Mouse (Mus musculus): Measurements from ENCODE around the gene Hoxb6. TPM values are rescaled to one million over a fixed set of nuclear protein-coding genes. Genes with fewer than 3 reads are reported as not detected.
A peak's percentile ranks its signal among the peaks of the same experiment; 100 is the strongest.

The Hoxb6 gene
- polyA plus RNA-seq, 1 experiment: 4.4 TPM

- Histone ChIP-seq H3K27ac (ENCODE audit: control insufficient read depth, insufficient read depth, low read depth, low read length, poor library complexity) (no peak overlapping the region), H3K4me3 (replicated peaks; ENCODE audit: control insufficient read depth, low read depth, low read length) (no peak overlapping the region), H3K4me1 (ENCODE audit: control insufficient read depth, insufficient read depth, low read length) (no peaks in the 10 kb centered on the region)
- TF ChIP-seq POLR2A (IDR thresholded peaks at IDR 0.05; ENCODE audit: borderline replicate concordance, control insufficient read depth, low read depth, low read length) (no peak), CTCF (IDR thresholded peaks at IDR 0.05; ENCODE audit: control insufficient read depth, insufficient read depth, low read length) (no peak)
- WGBS: 76% methylated on average over 6 of the region's 6 CpGs
These were observed 13.4 kb downstream of the Hoxb6 start for GRCm38 (mm10) chr11:96305505-96306182.

- H3K4me3 ChIP-seq (replicated peaks; ENCODE audit: control insufficient read depth, low read depth, low read length): no peak overlapping the region
- TF ChIP-seq CTCF (IDR thresholded peaks at IDR 0.05; ENCODE audit: control insufficient read depth, insufficient read depth, low read length) (no peak), POLR2A (IDR thresholded peaks at IDR 0.05; ENCODE audit: borderline replicate concordance, control insufficient read depth, low read depth, low read length) (no peak)
- 60% methylated on average over 7 of the region's 7 CpGs for WGBS
- H3K4me1 ChIP-seq (ENCODE audit: control insufficient read depth, insufficient read depth, low read length): no peaks in the 10 kb centered on the region
- no peak overlapping the region for H3K27ac ChIP-seq (ENCODE audit: control insufficient read depth, insufficient read depth, low read depth, low read length, poor library complexity)
These were observed 14.1 kb downstream of the Hoxb6 start for GRCm38 (mm10) chr11:96306183-96306907.

DNA sequence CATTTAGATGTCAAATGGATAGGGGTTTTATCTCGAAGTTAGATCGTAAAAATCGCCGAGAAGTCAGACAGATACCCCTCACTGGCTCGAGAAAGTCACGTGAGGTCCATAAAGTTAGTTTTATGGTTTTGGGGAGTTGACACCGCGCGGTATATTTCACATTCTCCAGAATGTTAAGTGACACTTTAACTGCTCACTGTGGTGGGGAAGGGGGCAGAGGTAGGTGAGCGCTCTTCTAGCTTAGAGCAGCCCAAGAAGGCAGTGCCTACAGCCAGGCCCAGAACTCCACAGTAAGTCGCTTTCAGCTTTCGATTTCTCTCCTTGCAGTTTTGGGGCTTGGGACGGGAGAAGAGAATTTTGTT is 14.6 kb downstream of the Hoxb6 start:
- Histone ChIP-seq H3K4me1 (ENCODE audit: control insufficient read depth, insufficient read depth, low read length) (no peaks in the 10 kb centered on the region), H3K4me3 (replicated peaks; ENCODE audit: control insufficient read depth, low read depth, low read length) (no peak overlapping the region), H3K27ac (ENCODE audit: control insufficient read depth, insufficient read depth, low read depth, low read length, poor library complexity) (no peak overlapping the region)
- 27% methylated on average over 13 of the region's 13 CpGs for WGBS
- TF ChIP-seq POLR2A (IDR thresholded peaks at IDR 0.05; ENCODE audit: borderline replicate concordance, control insufficient read depth, low read depth, low read length) (no peak), CTCF (IDR thresholded peaks at IDR 0.05; ENCODE audit: control insufficient read depth, insufficient read depth, low read length) (no peak)

DNA sequence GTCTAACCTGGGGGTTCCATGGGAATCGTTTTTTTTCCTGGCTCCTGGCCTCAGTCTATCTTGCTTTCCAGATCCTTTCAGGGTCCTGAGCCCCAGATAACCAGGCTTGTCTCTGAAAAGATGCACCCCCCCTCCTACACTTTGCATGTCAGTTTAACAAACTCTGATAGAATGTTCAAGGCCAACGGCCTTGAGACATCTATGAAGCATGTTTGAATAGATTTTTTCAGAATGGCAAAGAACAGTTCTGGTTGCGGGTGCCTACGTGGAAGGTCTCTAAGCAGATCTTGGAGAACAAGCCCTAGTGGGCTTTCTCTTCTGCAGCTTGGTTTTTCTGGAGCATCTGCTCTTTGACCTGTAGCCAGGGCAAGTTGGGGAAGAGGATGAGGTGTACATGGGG is 16.5 kb downstream of the Hoxb6 start:
- WGBS: 50% methylated on average over 4 of the region's 4 CpGs
- no peak for TF ChIP-seq POLR2A (IDR thresholded peaks at IDR 0.05; ENCODE audit: borderline replicate concordance, control insufficient read depth, low read depth, low read length)
- TF ChIP-seq CTCF (IDR thresholded peaks at IDR 0.05; ENCODE audit: control insufficient read depth, insufficient read depth, low read length): no peak
- no peak overlapping the region for H3K4me3 ChIP-seq (replicated peaks; ENCODE audit: control insufficient read depth, low read depth, low read length)
- no peaks in the 10 kb centered on the region for H3K4me1 ChIP-seq (ENCODE audit: control insufficient read depth, insufficient read depth, low read length)
- H3K27ac ChIP-seq (ENCODE audit: control insufficient read depth, insufficient read depth, low read depth, low read length, poor library complexity): no peak overlapping the region

DNA sequence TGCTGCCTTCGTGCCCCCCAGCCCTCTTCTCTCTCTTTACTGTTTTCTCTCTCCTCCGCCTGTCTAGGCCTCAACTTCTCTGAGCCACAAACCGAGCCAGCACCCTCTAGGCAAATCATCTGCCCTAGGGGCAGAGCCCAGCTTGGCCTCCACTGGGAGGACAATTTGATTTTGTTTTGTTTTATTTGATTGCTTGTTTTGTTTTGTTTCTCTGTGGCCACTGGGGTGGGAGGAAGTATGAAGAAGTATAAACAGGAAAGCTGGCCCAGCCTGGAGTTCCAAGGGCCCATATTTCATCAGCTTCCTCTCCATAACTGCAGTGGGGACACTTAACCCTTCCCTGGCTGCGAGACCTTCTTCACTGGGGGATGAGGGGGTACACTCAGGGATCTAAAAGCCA is 17.0 kb downstream of the Hoxb6 start:
- TF ChIP-seq CTCF (IDR thresholded peaks at IDR 0.05; ENCODE audit: control insufficient read depth, insufficient read depth, low read length): no peak
- H3K27ac ChIP-seq (ENCODE audit: control insufficient read depth, insufficient read depth, low read depth, low read length, poor library complexity): no peak overlapping the region
- 27% methylated on average over 4 of the region's 4 CpGs for WGBS

GRCm38 (mm10) chr11:96310183-96310938 is 18.1 kb downstream of the Hoxb6 start:
- Histone ChIP-seq H3K4me3 (replicated peaks; ENCODE audit: control insufficient read depth, low read depth, low read length) (no peak overlapping the region), H3K27ac (ENCODE audit: control insufficient read depth, insufficient read depth, low read depth, low read length, poor library complexity) (no peak overlapping the region), H3K4me1 (ENCODE audit: control insufficient read depth, insufficient read depth, low read length) (no peaks in the 10 kb centered on the region)
- TF ChIP-seq CTCF (IDR thresholded peaks at IDR 0.05; ENCODE audit: control insufficient read depth, insufficient read depth, low read length) (no peak), POLR2A (IDR thresholded peaks at IDR 0.05; ENCODE audit: borderline replicate concordance, control insufficient read depth, low read depth, low read length) (no peak)
- WGBS: 33% methylated on average over 20 of the region's 20 CpGs

More for the DNA sequence above, 17.0 kb downstream of the Hoxb6 start:
- Histone ChIP-seq H3K4me1 (ENCODE audit: control insufficient read depth, insufficient read depth, low read length) (no peaks in the 10 kb centered on the region), H3K4me3 (replicated peaks; ENCODE audit: control insufficient read depth, low read depth, low read length) (no peak overlapping the region)

DNA sequence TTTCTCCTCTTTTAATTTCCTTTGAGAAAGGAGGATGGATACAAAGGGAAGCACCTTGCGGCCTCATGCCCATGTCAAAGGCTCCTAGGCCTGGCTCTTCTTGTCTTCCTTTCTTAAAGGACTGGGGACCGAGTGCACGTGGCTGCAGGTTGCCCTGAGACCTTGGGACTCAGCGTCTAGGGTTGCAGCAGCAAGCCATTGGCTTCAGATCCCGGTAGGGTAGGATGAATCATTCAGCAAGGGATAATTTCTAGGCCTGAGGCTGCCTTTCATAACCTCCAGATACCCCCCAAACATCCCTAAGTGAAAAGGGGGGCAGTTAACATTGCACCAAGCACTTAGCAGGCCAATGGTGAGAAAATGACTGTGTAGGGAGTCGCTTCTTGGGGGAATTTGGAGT is 18.8 kb downstream of the Hoxb6 start:
- WGBS: 7% methylated on average over 6 of the region's 6 CpGs
- no peak for TF ChIP-seq POLR2A (IDR thresholded peaks at IDR 0.05; ENCODE audit: borderline replicate concordance, control insufficient read depth, low read depth, low read length)
- no peak for TF ChIP-seq CTCF (IDR thresholded peaks at IDR 0.05; ENCODE audit: control insufficient read depth, insufficient read depth, low read length)
- H3K27ac ChIP-seq (ENCODE audit: control insufficient read depth, insufficient read depth, low read depth, low read length, poor library complexity): no peak overlapping the region
- H3K4me3 ChIP-seq (replicated peaks; ENCODE audit: control insufficient read depth, low read depth, low read length): peak overlapping the region; percentile 2
- H3K4me1 ChIP-seq (ENCODE audit: control insufficient read depth, insufficient read depth, low read length): no peaks in the 10 kb centered on the region
